7 mouse cellular contexts compared by ENCODE assay signal in the genomic region with DNA sequence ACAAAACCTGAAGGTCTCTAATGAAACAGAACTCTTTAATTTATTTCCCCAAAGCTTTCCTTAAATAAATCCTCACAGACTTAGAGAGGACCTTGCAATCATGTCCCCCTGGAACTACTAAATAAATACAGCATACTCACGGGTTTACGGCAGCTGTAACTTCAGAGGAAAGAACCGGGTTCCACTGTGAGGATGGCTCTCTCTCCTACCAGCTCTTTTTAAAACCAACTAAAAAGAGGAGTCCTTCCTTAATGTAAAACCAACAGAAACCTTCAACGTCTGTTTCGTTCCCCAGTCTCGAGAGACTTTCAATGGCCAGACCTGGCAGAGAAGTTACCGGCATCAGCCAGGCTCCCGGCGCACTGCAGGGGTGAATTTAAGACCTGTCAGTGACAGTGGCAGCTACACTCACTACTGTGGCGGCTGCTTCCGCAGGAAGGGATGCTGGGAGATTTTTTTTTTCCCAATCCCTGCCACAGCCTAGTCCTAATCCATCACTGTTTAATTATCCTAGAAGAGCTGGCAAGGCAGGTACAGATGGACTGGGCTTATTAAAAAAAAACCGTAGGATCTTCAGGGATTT. TPM values are rescaled to one million over a fixed set of nuclear protein-coding genes. Genes with fewer than 3 reads are reported as not detected.
DNase-seq lines count a peak whose midpoint lies in the region; ATAC-seq and TF ChIP-seq lines count a peak whose summit lies in the region.

No protein-coding gene starts in this region.

- peak; percentile 81 for ATAC-seq in forebrain, embryonic 15.5 days (replicated peaks)
- ATAC-seq in intestine, embryonic 16.5 days: 0 out of 2 replicates have a peak, but pooled peaks have one; percentile 38

- peak overlapping the region; percentile 70 for H3K9ac ChIP-seq in forebrain, embryonic 15.5 days (replicated peaks)
- peak overlapping the region; percentile 50 for H3K9ac ChIP-seq in intestine, embryonic 16.5 days (ENCODE audit: low read depth, low read length)

- peak overlapping the region; percentile 78 for H3K27ac ChIP-seq in forebrain, embryonic 15.5 days (replicated peaks)
- H3K27ac ChIP-seq in intestine, embryonic 16.5 days (ENCODE audit: low read length): no peak overlapping the region
- H3K27ac ChIP-seq in olfactory bulb, adult 2 months (ENCODE audit: insufficient read depth, low read depth, low read length): peak overlapping the region; percentile 86

- peaks cover 13% of the 10 kb centered on the region for H3K4me1 ChIP-seq in forebrain, embryonic 15.5 days
- 0 out of 2 replicates have a peak, but pooled peaks cover 5% of the 10 kb centered on the region for H3K4me1 ChIP-seq in intestine, embryonic 16.5 days (ENCODE audit: control insufficient read depth, insufficient read depth, low read length)
- peaks cover 12% of the 10 kb centered on the region for H3K4me1 ChIP-seq in olfactory bulb, adult 2 months (ENCODE audit: control insufficient read depth, insufficient read depth, low read length)

- no peak for TF ChIP-seq CTCF in olfactory bulb, adult 2 months (IDR thresholded peaks at IDR 0.05; ENCODE audit: insufficient read depth, low read depth, low read length)

- H3K4me3 ChIP-seq in forebrain, embryonic 15.5 days: peak overlapping the region; percentile 51
- H3K4me3 ChIP-seq in intestine, embryonic 16.5 days (ENCODE audit: low read length): peak overlapping the region; percentile 43
- peak overlapping the region; percentile 58 for H3K4me3 ChIP-seq in olfactory bulb, adult 2 months (ENCODE audit: insufficient read depth, low read depth, low read length)

- H3K27me3 ChIP-seq in forebrain, embryonic 15.5 days: no peaks in the 10 kb centered on the region
- no peaks in the 10 kb centered on the region for H3K27me3 ChIP-seq in intestine, embryonic 16.5 days (replicated peaks; ENCODE audit: control insufficient read depth, insufficient read depth, low read length)

- no peak for TF ChIP-seq POLR2A in olfactory bulb, adult 2 months (IDR thresholded peaks at IDR 0.05; ENCODE audit: insufficient read depth, low read depth, low read length)

- 2% methylated on average over 12 of the region's 12 CpGs for WGBS in forebrain, embryonic 15.5 days
- 2% methylated on average over 12 of the region's 12 CpGs for WGBS in intestine, embryonic 16.5 days
- WGBS in olfactory bulb, adult 2 months: 1% methylated on average over 12 of the region's 12 CpGs

- peak overlapping the region; percentile 67 for H3K4me2 ChIP-seq in forebrain, embryonic 15.5 days (replicated peaks)
- H3K4me2 ChIP-seq in intestine, embryonic 16.5 days (ENCODE audit: low read depth, low read length): peak overlapping the region; percentile 72

- no peaks in the 10 kb centered on the region for H3K9me3 ChIP-seq in forebrain, embryonic 15.5 days
- no peaks in the 10 kb centered on the region for H3K9me3 ChIP-seq in intestine, embryonic 16.5 days (ENCODE audit: control insufficient read depth, low read length)

- peak; percentile 44 for DNase-seq in ZHBTc4 (ENCODE audit: low read depth, low spot score)
- peak; percentile 75 for DNase-seq in cerebellum, adult 11-12 months
- DNase-seq in liver: peak; percentile 27
- no peak for DNase-seq in urinary bladder, postnatal 14 days (ENCODE audit: low spot score)

- H3K36me3 ChIP-seq in forebrain, embryonic 15.5 days: no peaks in the 10 kb centered on the region
- no peaks in the 10 kb centered on the region for H3K36me3 ChIP-seq in intestine, embryonic 16.5 days (ENCODE audit: control insufficient read depth, insufficient read depth, low read length)

RNA-seq across cellular contexts. Expression of a gene that starts 39.2 kb away (rescaled TPM):
- polyA plus RNA-seq in forebrain, embryonic 15.5 days (2015; fragmentation: Nextera tagmentation; extraction: Ambion mirVana): 11.7 and 13.7 TPM in 2 replicates
- polyA plus RNA-seq in intestine, embryonic 16.5 days (2015; fragmentation: Nextera tagmentation; extraction: Ambion mirVana): 1.4 and 2.4 TPM in 2 replicates
- not detected in 2 replicates for polyA plus RNA-seq in olfactory bulb, adult 2 months (2012; ENCODE audit: insufficient read depth, insufficient read length, low replicate concordance, missing spikeins)
